Mouse (Mus musculus): ENCODE results near the gene Tmem121.
"Not testable (repeated sequence)": the region's sequence is repeated elsewhere in the genome, so short reads cannot be mapped to it uniquely, and the experiment has no call there.

The Tmem121 gene

DNA sequence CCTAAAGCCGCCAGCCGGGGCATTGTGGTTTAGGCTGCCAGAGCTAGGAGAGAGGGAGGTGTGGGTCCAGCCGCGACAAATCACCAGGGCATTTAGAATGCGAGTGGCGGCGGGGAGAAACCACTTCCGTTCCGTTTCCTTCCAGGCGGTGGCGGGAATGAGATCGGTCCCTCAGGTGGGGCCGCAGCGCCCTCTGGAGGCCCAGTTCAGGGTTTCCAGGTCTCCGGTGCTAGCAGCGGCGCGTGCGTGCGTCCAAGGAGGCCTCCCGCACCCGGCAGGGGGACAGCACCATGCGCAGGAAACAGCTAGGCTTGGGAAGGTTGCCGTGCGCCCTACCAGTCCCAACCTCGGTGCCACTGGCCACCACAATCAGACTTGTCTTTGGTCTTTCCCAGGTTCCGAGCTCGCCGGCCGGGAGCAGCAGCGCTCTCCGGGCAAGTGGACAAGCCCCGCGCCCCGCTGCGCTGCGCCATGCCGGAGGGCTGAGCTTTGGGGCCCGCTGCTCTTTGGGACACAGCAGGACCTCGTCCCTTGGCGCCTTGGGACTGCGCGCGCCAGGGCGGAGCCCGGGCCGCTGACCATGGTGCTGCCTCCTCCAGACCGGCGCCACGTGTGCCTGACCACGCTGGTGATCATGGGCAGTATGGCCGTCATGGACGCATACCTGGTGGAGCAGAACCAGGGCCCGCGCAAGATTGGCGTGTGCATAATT, 2.0 kb downstream of the Tmem121 start:
- DNase-seq: peak; percentile 91

DNA sequence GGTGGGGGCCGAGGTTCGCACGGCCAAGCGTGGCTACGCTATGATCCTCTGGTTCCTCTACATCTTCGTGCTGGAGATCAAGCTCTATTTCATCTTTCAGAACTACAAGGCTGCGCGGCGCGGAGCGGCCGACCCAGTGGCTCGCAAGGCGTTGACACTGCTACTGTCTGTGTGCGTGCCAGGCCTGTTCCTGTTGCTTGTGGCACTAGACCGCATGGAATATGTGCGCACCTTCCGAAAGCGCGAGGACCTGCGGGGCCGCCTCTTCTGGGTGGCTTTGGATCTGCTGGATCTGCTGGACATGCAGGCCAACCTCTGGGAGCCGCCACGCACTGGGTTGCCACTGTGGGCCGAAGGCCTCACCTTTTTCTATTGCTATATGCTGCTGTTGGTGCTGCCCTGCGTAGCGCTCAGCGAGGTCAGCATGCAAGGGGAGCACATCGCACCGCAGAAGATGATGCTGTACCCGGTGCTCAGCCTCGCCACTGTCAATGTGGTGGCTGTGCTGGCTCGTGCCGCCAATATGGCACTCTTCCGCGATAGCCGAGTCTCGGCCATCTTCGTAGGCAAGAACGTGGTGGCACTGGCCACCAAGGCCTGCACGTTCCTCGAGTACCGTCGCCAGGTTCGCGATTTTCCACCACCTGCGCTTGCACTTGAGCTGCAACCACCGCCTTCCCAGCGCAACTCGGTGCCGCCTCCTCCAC, 2.8 kb downstream of the Tmem121 start:
- no peak for DNase-seq

GRCm38 (mm10) chr12:113193423-113193822, 7.7 kb downstream of the Tmem121 start:
- no peak for DNase-seq

DNA sequence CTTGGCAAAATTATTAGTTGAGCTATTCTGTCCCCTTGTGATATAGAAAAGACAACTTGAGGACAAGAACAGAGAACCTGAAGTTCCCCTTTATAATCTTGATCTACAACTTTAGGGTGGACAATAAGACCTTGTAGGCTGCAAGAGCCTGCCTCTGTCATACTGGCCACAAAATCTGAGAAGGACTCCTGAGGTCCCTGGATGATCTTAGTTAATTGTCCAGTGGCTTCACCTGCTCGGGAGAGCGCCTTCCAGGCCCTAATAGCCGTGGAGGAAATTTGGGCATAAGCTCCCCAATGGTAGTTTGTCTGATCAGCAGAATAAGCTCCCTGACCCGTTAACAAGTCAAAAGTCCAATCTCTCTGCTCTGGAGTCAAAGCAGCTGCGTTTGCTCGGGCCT, 13.4 kb downstream of the Tmem121 start:
- not testable (repeated sequence) for DNase-seq

DNA sequence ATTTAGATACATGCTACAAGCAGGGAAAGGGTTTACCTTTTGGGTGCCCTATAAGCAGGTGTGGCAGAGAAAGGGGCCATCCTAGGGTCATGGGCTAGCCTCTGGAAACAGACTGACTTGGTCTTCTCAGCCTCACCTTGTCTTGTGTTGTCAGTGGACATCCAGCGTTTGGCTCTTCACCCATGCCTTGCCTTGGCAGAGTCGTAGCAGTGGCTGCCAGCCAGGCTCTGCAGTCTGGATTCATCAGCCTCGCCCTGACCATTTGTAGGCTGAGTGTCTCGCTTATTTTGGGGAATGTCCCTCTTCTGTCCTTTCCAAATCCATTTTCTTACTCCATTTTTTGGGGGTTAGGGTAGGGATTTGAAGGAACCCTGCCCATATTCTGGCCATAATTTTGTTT, 15.6 kb downstream of the Tmem121 start:
- no peak for DNase-seq

GRCm38 (mm10) chr12:113202008-113202407, 16.3 kb downstream of the Tmem121 start:
- DNase-seq: no peak

- no peak for DNase-seq
These were observed 17.8 kb downstream of the Tmem121 start for GRCm38 (mm10) chr12:113203522-113203921.

DNA sequence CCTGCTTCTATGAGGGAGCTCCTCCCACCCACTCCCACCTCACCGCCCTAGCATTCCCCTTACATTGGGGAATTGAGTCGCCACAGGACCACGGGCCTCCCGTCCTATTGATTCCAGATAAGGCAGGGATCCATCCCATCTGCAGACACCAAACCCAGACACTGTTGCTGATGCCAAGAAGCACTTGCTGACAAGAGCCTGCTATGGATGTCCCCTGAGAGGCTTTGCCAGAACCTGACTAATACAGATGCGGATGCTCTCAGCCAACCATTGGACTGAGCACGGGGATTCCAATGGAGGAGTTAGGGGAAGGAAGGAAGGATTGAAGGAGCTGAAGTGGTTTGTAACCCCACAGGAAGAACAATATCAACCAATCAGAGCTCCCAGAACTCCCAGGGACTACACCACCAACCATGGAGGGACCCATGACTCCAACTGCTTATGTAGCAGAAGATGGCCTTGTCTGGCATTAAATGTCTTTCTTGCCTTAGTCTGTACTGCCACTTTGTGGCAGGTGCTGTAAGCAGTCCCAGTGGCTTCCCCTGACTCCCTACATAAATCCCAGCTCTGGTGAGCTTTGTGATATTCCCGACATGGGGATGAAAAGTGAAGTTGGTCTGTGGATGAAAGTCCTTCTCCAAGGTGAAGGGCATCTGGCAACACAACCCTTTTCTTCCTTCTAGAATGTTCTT, 19.7 kb downstream of the Tmem121 start:
- DNase-seq: no peak

- DNase-seq: no peak
These were observed 22.0 kb downstream of the Tmem121 start for GRCm38 (mm10) chr12:113207737-113208136.

DNA sequence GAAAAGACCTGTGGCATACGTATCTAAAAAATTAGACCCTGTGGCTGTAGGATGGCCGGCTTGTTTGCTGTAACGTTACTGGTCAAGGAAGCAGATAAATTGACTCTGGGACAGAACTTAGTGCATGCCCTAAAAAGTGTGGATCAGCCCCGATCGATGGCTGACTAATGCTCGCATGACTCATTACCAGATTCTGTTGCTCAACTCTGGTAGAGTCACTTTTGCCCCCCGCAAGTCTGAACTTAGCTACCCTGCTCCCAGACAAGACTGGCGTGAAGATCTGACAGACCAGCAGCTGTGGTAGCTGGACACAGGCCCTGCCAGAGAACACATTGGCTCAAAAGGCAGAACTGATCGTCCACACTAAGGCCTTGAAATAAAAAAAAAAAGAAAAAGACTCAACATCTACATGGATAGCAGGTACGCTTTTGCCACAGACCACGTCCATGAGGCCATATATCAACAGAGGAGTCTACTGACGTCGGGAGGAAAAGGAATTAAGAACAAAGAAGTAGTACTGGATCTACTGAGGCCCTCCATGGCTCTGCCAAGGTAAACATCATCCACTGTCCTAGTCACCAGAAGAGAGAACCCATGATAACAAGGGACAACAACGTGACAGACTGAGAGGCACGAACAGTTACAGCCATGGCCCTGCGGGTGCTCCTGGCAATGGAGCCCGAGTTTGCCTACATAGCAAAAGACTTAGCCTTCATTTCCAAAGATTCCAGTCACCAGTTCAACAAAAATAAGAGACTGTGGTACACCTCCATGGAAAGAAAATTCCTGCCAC, 25.1 kb downstream of the Tmem121 start:
- no peak for DNase-seq

GRCm38 (mm10) chr12:113211772-113212171, 26.0 kb downstream of the Tmem121 start:
- DNase-seq: no peak

DNA sequence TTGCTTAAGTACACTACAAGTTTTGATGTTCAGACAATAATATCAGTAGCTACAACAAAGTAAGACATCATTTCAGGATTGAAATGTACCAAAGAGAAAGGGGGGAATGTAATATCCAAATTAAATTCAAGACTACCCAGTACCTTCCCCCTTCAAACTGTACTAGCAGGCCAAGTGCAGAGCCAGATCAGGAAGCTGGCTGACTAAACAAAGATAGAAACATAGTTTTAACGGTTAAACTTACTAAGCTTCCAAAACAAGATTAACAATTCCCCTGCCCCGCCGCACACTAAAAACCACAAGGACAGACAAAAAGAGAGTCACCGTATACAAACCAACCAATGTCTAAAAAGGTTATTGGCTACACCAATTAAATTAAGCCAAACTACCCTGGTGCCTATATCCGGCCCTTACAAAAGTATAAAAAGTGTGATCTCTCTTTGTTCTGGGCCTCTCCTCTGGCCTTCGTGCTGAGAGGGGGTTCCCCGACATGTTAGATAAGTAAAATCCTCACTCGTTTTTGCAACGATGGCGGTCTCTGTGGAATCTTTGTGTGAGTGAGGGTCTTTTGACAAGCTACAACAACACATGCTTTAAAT, 26.7 kb downstream of the Tmem121 start:
- no peak for DNase-seq

GRCm38 (mm10) chr12:113213226-113213625, 27.5 kb downstream of the Tmem121 start:
- DNase-seq: no peak

GRCm38 (mm10) chr12:113214072-113214808, 28.5 kb downstream of the Tmem121 start:
- DNase-seq: no peak

GRCm38 (mm10) chr12:113214972-113215666, 29.4 kb downstream of the Tmem121 start:
- no peak for DNase-seq

- peak; percentile 73 for DNase-seq
These were observed 30.1 kb downstream of the Tmem121 start for GRCm38 (mm10) chr12:113215667-113216346.

GRCm38 (mm10) chr12:113217306-113218242, 31.8 kb downstream of the Tmem121 start:
- DNase-seq: peak; percentile 85

DNA sequence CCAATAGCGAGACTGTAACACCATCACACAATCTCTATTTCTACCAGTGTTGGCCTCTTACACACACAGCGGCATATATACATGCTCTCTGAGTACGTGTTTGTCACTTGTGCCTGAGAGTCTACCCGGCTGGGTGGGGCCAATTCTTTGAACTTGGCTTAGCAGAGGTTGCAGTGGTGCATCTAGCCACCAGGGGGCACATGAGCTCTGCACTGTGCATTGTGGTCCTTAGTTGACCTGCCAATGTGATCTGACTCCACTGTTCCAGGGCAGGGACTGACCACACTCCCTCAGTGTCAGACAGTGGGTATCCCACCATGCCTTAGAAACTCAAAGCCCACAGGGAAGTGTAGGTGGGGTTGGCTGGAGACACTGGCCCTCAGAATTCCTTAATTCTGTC, 34.1 kb downstream of the Tmem121 start:
- DNase-seq: peak; percentile 65

DNA sequence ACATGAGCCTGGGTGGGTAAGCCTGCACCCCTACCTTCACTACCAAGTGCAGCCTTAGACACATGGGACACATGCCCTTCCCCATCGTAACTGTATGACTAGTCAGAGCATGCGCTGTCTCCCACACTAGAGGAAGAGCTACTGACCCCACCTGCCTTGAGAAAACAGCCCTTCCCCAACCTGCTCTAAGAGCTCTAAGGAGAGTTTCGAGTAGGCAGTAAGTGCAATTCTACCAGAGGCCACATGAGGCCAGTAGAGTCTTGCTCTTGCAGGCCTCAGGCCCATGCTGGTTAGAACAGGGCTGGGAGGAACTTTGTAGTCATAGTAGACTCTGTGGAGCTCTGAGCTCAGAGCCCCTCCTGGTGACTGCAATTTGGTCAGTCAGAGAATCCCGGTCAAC, 34.7 kb downstream of the Tmem121 start:
- peak; percentile 71 for DNase-seq

Measured in retina, postnatal 1 day (tissue).